Mouse (Mus musculus) heart, adult 8-10 months (tissue): ENCODE measurements at regions not wholly inside any gene's neighbourhood (a gene's known extent, or its start where the extent isn't known, plus 50 kb on each side); places are given as distances from the start of the nearest gene placed in this dataset.
A peak's percentile ranks its signal among the peaks of the same experiment; 100 is the strongest.

Experiments
- DNase-seq: peaks from one replicate; pipeline ENCODE4 v3.0.0; 2022; ENCODE audit warnings: low spot score

GRCm38 (mm10) chr10:67663028-67663427 lies 114.3 kb upstream of the Ado start:
- no peak for DNase-seq

DNA sequence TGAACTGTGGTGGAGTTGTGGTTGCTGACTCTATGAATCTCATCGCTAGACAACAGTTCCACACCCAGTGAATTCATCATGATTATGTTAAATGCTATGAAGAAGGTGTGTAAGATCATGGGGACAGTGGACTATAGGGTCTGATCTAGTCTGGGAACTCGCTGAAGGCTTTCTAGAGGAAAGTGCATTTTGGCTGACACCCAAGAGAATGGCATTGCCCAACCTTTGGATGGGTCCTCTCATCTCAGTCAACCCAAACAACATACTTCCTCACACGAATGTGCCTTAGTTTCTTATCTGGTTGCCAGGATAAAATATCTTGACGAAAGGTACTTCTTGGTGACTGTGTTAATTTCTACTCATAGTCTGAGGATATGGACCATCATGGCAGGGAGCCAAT lies 112.9 kb upstream of the Ado start:
- DNase-seq = no peak

DNA sequence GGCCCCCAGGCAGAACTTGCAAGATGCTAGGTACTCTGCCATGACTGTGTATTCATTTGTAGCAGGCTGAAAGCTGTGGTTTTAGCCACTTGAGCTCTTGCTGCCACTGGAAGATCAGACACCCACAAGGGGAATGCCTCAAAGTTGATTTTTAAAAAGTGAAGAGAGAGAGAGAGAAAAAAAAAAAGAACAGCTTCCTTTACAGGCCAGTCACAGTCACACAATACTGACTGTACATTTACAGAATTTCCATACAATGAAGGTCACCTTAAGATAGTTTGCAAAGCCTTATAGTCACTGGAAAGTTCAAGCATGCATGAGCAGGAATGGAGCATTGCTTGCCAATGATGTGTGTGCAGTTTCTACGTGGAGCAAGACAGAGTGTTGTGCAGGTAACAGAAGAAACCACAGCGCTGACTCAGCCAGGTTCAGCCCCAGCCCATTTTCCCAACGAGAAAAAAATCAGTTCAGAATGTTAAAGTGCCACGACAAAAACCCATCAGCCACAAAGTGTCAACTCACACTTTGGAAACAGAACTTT lies 109.3 kb upstream of the Ado start:
- DNase-seq = no peak

DNA sequence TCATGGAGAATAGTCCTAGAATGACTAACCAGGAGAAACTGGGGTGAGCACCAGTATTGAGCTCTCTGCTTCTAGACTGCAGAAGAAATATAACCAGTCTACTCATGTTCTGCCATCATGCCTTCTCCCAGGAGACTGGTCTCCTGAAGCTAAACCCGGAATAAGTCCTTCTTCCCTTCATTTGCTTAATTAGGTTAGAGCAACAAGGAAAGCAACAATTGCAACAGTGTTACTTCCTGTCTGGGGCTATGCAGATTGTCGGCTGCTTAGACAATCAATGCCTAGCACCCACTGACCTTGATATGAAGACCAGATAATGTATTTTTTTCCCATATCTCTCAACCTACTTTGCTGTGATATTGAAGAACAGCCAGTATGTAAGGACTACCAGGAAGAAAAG lies 108.5 kb upstream of the Ado start:
- DNase-seq = no peak

- no peak for DNase-seq
These were observed 105.8 kb upstream of the Ado start for GRCm38 (mm10) chr10:67654518-67654917.

- no peak for DNase-seq
These were observed 103.5 kb upstream of the Ado start for GRCm38 (mm10) chr10:67652300-67652699.

- no peak for DNase-seq
These were observed 102.6 kb upstream of the Ado start for GRCm38 (mm10) chr10:67651386-67651785.

DNA sequence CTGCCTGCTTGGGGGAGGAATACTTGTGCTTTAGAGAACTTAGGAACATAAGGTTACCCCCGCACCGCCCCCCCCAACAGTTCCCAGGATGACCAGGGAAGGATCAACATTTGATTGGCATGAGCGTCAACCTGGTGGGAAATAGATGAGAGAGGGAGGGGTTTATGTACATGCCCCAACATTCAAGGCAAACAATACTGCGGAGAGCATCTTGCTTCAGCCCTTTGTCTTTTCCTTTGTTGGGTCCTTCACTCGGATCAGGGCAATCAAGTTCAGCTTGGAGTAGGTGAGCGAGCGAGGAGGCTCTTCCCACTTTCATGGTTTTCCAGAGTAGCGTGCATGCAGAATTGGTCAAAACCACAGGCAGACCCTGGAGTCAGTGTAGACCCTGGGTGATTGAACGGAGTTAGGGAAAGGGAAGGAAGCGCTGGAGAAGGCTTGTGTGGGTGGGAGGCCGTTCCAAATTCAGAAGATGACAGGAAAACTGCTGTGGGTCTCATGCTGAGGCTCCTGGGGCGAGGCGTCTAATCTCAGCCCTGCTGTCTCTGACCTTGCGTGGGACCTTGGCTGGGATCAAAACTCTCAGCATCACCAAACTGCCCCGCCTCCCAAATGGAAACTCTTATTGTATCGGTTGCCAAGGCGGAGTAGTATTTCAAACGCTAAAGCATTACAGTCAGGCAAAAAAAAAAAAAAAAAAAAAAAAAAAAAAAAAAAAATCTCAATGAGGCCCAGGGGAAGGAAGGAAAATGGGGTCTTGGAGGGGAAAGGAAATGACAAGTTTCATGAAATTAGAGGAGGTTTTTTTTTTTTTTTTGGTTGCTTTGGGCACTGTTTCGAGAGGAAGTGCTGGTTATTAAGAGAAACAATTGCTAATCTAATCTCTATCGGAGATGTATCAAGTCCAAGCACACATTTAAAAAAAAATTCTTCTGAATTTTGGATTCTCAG lies 99.3 kb upstream of the Ado start:
- peak; percentile 67 for DNase-seq

DNA sequence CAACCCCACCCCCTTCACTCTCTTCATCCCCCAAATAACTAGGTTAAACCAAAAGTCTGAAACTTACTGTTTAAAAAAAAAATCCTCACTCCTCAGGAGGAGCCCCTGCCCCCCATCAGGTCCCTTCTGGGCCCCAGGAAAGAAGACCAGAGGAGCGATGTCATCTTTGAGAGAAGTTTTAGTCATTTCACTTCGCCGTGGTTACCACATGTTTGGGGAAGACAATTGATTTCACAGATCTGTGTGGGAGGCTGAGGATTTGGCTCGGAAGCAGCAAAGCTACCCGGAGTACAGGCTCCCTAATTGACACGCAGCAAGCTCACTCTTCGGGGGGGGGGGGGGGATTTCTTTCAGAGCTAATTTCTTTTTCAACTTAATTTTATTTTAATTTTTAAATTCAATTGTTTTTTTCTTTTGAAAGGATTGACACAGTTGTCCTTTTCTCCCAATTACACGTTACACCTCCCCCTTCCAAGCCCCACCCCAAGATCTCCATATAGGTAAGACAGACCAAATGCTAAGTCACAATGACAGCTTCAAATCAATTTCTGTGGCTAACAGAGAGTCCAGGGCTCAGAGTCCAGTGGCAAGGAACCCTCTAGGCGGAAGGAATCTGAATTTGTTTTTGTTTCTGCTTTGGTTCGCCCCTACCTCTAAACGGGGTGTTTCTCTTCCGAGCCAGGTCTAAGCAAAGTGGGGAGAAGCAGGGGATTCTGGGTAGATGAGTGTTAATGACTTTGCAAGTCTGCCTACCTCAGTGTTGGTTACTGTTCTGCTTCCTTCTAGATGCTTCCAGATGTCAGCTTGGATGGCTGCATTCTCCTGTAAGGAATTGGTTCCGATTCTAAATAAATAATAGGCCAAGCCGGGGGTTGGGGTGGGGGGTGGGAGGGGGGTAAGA lies 98.2 kb upstream of the Ado start:
- DNase-seq = no peak

DNA sequence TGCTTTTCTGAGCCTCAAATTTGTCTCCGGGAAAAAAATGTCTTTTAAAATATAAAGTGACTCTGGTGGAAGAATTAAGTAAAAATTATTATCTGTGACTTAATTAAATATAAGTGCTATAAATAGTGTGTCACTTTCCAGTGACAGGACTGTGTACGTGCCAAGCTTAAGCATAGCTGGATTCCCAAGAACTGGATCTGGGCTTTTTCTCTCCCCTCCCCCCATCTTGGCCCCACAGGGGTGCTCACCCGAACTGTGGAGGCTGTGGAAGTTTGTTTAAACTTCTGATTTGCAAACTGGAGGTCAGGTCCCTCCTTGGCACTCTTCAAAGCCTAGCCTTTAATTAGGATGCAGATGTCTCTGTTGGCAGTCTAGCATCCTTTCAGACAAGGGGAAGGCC lies 97.1 kb upstream of the Ado start:
- DNase-seq = no peak

- peak; percentile 55 for DNase-seq
These were observed 95.5 kb upstream of the Ado start for GRCm38 (mm10) chr10:67644280-67644679.

- DNase-seq = no peak
These were observed 94.9 kb upstream of the Ado start for GRCm38 (mm10) chr10:67643685-67644084.

DNA sequence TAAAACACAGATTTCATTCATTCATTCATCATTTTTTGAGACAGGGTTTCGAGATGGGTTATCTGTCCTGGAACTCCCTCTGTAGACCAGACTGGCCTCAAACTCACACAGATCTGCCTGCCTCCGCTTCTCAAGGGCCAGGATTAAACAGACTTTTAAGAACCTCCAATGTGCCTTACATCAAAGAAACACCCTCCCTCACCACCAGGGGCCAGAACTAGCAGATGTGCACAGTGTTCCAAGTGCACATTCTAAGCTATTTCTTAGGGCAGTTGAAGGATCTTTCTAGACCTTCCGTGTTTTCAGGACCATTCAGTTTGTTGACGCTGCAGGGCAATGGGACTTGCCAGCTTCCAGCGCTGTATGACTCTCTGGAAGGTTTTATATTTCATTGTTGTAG lies 88.6 kb upstream of the Ado start:
- no peak for DNase-seq

- no peak for DNase-seq
These were observed 87.8 kb upstream of the Ado start for GRCm38 (mm10) chr10:67636569-67636968.

- no peak for DNase-seq
These were observed 86.0 kb upstream of the Ado start for GRCm38 (mm10) chr10:67634795-67635194.

DNA sequence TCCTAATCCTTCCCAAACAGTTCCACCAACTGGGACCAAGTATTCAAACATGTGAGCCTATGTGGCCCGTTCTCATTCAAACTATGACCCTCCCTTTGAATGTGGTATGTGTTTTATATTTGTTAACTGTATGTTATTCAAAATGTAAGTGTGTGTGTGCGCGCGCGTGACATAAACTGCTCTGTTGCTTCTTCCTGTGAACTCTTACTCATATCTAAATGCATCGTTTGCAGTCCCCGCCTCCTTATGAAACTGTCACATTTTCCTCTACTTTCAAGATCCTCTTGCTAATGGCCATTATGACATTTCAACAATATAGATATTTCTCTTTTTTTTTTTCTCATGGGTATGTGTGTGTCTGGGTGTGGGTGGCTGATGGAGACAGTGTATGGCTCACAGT lies 84.3 kb upstream of the Ado start:
- no peak for DNase-seq

DNA sequence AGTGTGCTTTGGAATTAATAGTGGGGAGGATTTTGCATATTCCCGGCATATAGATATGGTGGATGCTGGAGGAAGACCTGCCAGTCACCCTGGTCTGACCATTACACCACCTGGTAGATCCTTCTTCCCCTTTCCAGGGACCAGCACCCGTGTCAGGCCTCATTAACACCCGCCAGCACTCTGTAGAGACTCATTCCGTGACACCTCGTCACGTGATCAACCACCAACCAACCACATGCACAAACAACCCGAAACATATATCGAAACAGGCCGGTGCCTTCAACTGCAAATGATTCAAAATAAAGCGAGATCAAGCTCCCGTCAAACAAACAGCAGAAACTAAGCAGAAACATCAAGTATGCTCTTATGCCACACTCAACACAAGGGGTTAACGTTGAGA lies 74.6 kb upstream of the Ado start:
- no peak for DNase-seq

DNA sequence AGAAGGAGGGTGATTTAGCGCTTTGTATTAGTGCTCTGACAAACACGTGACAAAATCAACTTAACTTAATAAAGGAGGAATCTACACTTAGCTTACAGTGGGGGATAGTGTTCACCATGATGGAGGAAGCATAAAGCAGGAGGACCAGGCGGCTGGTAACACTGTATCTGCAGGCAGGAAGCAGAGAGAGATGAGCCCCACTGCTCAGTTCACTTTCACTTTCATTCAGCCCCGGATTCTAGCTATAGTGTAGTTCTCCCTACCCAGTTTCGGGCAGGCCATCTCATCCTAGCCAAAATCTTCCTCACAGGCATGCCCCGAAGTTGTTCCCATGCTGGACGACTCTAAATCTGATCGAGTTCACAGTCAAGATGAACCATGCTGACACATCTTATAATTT lies 71.3 kb upstream of the Ado start:
- no peak for DNase-seq

DNA sequence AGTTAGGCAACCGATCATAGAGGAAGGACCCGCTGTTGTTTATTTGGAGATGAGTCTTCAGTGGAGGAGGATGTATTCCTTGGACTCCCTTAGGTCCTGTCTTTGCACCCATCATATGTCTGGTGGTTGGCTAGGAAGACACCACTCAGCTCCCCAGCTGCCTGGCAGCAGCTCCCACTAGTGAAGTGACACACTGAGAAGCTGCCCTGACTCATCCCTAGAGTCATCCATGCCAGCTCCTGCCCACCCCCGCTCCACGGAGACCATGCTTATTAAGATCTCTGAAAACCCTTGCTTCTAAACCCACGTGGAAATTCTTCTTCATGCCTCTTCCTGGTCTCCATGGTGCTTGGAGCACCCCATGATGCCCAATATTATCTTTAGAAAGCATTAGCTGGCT lies 69.4 kb upstream of the Ado start:
- DNase-seq = no peak

DNA sequence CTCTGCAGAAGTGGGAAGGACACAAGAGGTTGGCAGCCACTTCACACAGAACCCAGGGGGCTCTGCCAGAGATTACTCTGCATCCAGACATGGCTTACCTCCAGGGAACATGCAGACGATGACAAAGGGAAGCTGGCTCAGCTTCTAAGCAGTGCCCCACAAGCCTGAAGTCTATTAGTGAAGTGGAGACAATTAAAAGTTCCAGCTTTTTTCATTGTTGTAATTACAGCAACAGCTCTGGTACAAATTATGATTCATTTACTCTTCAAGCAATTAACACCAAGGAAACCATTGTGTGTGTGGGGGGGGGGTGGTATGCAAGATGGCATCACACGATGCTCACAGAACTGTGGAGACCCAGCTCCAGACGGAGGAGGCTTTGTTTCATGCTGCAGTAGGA lies 66.3 kb upstream of the Ado start:
- DNase-seq = no peak

DNA sequence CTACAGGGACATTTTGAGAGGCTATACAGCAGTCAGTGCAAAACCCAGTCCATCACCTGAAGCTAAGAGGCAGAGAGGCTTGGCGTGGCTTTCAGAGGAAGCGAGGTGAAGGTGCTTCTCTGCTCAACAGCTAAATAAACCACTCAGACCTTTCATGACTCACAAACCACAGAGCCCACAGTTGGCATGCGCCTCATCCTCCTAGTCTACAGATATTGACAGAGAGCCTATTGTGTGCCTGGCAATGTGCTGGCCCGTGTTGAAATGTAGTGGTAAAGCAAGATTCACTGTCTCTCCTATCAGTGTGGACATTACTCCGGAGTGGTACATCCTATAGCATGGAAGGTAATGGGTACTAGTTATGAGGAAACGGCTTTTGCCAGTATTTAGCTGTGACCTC lies 61.9 kb upstream of the Ado start:
- no peak for DNase-seq

GRCm38 (mm10) chr10:67608033-67608432 lies 59.3 kb upstream of the Ado start:
- no peak for DNase-seq
